Mouse (Mus musculus): ENCODE measurements around the gene Ubac1.
A peak's percentile ranks its signal among the peaks of the same experiment; 100 is the strongest.

Gene Ubac1

GRCm38 (mm10) chr2:25975141-25975770 is 46.3 kb downstream of the Ubac1 start:
- no peak for DNase-seq (ENCODE audit: low read depth, low spot score)

GRCm38 (mm10) chr2:25970426-25970825 is 51.1 kb downstream of the Ubac1 start:
- peak; percentile 94 for DNase-seq (ENCODE audit: low read depth, low spot score)

- no peak for DNase-seq (ENCODE audit: low read depth, low spot score)
Observed at GRCm38 (mm10) chr2:25969319-25969718, 52.2 kb downstream of the Ubac1 start.

- DNase-seq (ENCODE audit: low read depth, low spot score) = no peak
Observed at GRCm38 (mm10) chr2:25949291-25949690, 72.3 kb downstream of the Ubac1 start.
